Mouse (Mus musculus): Measurements from ENCODE around the gene Tbc1d8.

DNA sequence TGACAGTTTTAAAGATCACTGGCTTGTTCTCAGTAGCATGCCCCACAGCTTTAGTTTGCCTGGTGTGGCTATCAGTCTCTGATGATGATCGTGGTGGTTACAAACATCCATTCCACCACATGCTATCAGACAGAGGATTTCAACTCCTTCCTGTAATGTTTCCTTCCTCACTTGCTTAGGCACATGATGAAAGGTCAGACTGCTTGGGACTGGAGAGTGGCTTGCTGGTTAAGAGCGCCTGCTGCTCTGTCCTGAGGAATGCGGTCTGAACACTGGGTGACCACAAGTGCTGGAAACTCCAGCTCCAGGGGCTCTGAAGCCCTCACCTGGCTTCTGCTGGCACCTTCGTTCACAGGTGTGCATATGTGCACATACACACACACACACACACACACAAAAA is 50.3 kb downstream of the Tbc1d8 start:
- TF ChIP-seq CTCF (IDR thresholded peaks at IDR 0.05; ENCODE audit: extremely low read depth, insufficient read depth, insufficient read length, insufficient replicate concordance) (no peak), POLR2A (IDR thresholded peaks at IDR 0.05; ENCODE audit: low read depth, low read length) (no peak)
